Mouse (Mus musculus) heart, adult 2 months (tissue): ENCODE measurements at regions not wholly inside any gene's neighbourhood (a gene's known extent, or its start where the extent isn't known, plus 50 kb on each side); places are given as distances from the start of the nearest gene placed in this dataset.

Source experiments
- CTCF ChIP-seq: fragments of 200-600 bp; IDR thresholded peaks from 2 replicates; pipeline ENCODE4 v1.8.1; 2022; ENCODE audit warnings: antibody characterized with exemption, mild to moderate bottlenecking, moderate library complexity
- EP300 ChIP-seq: fragments of 200-500 bp; IDR thresholded peaks from 2 replicates; pipeline ENCODE4 v1.6.1; 2011; ENCODE audit warnings: low read depth, low read length, control low read depth; ENCODE audit not compliant: insufficient read depth
- POLR2A ChIP-seq: fragments of 200-500 bp; IDR thresholded peaks from 2 replicates; pipeline ENCODE4 v1.6.1; 2011; ENCODE audit warnings: mild to moderate bottlenecking, low read depth, low read length, control low read depth; ENCODE audit not compliant: insufficient read depth

DNA sequence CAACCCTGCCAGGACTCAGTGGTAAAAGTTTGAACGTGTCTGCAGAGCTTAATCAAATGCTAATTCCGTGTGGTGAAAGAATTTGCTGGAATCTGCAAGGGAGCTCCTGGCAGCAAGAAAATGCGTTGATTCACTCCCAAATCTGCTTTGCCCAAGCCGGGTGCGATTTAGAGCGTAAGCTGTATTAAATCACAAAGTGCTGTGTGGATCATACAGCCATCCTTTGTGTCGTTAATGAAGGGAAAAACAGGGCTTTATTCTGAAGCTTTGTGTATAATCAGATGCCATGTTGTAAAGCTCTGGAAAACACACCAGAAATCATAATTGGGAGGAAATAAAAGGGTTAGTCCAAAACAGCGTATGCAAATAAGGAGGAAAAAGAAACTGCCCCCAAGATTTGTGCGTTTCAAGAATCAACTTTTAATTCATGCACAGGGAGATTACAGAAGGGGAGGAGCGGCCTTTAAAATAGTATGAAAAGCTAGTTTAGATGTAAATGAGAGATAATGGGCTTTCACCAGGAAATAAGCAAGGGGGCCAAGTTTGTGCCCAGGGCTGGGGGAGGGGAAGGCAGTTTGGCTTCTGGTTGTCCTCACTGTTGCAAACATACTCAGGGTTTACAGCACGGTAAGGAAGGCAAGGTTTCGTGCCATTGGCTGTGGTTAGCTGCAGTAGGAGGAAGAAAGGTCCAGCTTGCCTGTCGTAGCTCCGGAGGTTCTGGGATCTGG lies 303.7 kb downstream of the H2al1j start:
- no peak for TF ChIP-seq CTCF
- TF ChIP-seq POLR2A: no peak
- no peak for TF ChIP-seq EP300
